Mouse (Mus musculus) megakaryocyte, embryonic 14.5 days (primary cell): ENCODE measurements around the gene Atp8b5.

ENCODE experiments used
- FLI1 ChIP-seq: IDR thresholded peaks from 2 replicates; pipeline ENCODE4 v1.6.1; 2012; ENCODE audit warnings: low read length, inconsistent platforms, mixed read lengths
- GATA1 ChIP-seq: IDR thresholded peaks from 3 replicates; pipeline ENCODE4 v1.6.1; 2012; ENCODE audit warnings: mixed read lengths, low read length, inconsistent platforms, borderline replicate concordance

GRCm38 (mm10) chr4:43260096-43260495 lies 6.9 kb upstream of the Atp8b5 start:
- TF ChIP-seq GATA1 = no peak
- no peak for TF ChIP-seq FLI1
